Mouse (Mus musculus): Measurements from ENCODE around the gene Sgcb.

DNA sequence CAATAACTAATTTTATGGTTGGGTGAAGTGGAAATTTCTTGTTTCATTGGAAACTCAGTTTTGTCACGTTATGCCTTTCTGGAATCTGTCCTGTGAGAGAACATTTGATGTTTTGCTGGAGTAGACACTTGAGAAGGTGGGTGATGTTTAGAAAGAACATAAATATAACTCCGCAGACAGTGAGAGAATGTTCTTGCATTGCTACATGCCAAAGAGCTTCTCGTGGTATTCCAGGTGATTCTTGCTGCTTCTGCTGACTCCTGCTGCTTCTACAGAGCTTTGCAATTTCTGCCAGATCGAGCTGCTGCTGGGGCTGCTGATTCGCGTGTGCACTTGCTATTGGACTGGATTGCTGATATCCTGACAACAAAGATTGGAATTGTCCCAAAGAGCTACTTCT, 42.6 kb downstream of the Sgcb start:
- TF ChIP-seq ZNF384 (IDR thresholded peaks at IDR 0.05; ENCODE audit: low read depth, low read length) (no peak), HCFC1 (IDR thresholded peaks at IDR 0.05; ENCODE audit: borderline replicate concordance, insufficient read depth, low read length) (no peak), CHD2 (IDR thresholded peaks at IDR 0.05; ENCODE audit: low read depth, low read length) (no peak), ZC3H11A (IDR thresholded peaks at IDR 0.05; ENCODE audit: borderline replicate concordance, low read depth, low read length) (no peak)

All from ES-E14 (cell line).